Mouse (Mus musculus): ENCODE measurements around the gene Lhfp. TPM values are rescaled to one million over a fixed set of nuclear protein-coding genes. Genes with fewer than 3 reads are reported as not detected.

Gene Lhfp
- polyA plus RNA-seq (2016; fragmentation: Nextera tagmentation; extraction: Ambion mirVana): 50.8 and 65.4 TPM in 2 replicates

DNA sequence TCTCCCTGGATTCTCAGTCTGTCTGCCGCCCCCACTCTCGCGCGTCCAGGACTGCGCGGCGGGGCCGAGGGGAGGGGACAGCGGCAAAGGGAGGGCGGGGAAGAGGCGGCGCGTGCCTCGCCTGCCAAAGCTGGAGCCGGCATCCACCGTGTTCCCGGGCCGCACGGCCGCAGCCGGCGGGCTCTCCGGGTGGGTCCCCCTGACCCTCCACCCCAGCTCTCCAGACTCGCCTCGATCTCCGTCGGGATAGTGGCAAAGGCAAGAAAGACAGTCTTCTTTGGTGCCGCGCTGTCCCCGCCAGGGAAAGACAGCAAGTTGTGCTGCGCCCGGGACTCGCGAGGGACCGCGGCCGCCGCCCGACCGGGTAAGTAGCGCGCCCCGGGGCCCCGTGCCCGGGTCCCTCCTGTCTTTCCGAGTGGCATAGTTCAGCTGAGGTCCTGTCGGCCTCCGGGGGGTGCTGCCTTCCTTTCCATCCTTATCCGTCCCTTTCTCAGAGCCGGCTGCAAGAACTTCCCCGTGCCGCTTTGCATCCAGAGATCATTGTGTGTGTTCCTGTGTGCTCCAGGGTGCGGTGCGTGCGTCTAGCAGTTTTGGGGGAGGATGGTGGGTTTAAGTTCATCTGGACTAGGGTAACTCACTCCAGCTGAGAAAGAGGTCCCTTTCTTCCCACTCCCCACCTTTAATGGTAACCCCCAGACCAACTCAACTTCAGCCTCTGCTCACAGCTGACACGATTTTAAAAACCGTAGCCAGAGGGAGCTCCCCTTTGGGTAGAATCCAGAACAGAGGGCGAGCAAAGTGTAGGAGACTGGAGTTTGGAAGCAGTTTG lies at the start of gene Lhfp:
Gene Lhfp (plus strand): TSS at position 118 of the 829 bp plus-strand sequence.
- WGBS: under 1% methylated on average over 58 of the region's 58 CpGs
- Histone ChIP-seq H3K36me3 (peaks cover 7% of the 10 kb centered on the region; the same call in 1 of the 2 replicates), H3K27me3 (ENCODE audit: insufficient read depth, poor library complexity, severe bottlenecking) (no peaks in the 10 kb centered on the region), H3K4me1 (peaks cover 37% of the 10 kb centered on the region), H3K27ac (peak within 1 kb of the TSS; percentile 92), H3K9me3 (no peaks in the 10 kb centered on the region), H3K4me3 (peak within 1 kb of the TSS; percentile 83)
- DNase-seq (ENCODE audit: low spot score): peak; percentile 85

DNA sequence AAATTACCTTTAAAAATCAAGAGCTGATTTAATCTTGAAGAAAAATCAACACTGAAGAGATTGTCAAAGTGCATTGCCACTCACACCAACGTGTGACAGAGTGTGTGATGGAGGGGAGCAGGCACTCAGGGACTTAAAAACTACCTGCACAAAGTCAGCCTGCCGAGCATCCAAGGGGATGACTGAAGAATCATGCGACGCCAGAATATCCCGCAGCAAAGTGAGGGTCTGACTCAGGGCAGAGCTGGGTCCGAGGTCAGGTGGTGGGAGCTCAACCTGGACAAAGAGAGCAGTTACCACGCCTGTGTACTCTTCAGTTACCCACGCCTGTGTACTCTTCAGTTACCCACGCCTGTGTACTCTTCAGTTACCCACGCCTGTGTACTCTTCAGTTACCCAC lies 48.0 kb upstream of the Lhfp start:
- 90% methylated on average over 10 of the region's 10 CpGs for whole genome bisulfite sequencing
- Histone ChIP-seq H3K4me1 (peaks cover 4% of the 10 kb centered on the region; the same call in 1 of the 2 replicates), H3K4me3 (no peak overlapping the region), H3K9me3 (no peaks in the 10 kb centered on the region), H3K27ac (no peak overlapping the region), H3K27me3 (ENCODE audit: insufficient read depth, poor library complexity, severe bottlenecking) (no peaks in the 10 kb centered on the region), H3K36me3 (peaks cover 79% of the 10 kb centered on the region)
- DNase-seq (ENCODE audit: low spot score): peak; percentile 22

DNA sequence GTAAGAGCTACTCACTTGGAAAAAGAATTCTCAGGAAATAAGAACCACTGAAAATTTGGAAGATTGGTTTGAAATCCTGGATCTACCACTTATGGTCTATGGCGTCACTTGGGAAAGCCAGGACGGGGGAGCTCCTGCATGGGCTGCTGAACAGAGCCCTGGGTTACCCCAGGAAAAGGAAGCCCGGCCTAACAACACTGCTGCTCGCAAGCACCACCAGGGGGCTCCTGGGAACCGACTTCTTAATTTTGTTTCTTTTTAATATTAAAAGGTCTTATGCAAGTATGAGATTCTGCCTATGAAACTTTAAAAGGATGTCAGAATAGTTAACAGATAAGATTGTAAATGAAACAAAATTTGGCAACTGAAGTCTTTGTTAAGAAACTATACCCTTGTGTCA lies 46.7 kb upstream of the Lhfp start:
- H3K36me3 ChIP-seq: peaks cover 79% of the 10 kb centered on the region
- H3K27ac ChIP-seq: no peak overlapping the region
- 65% methylated on average over 5 of the region's 5 CpGs for WGBS
- no peak overlapping the region for H3K4me3 ChIP-seq
- H3K27me3 ChIP-seq (ENCODE audit: insufficient read depth, poor library complexity, severe bottlenecking): no peaks in the 10 kb centered on the region
- DNase-seq (ENCODE audit: low spot score): peak; percentile 43
- H3K4me1 ChIP-seq: peaks cover 9% of the 10 kb centered on the region
- H3K9me3 ChIP-seq: no peaks in the 10 kb centered on the region

DNA sequence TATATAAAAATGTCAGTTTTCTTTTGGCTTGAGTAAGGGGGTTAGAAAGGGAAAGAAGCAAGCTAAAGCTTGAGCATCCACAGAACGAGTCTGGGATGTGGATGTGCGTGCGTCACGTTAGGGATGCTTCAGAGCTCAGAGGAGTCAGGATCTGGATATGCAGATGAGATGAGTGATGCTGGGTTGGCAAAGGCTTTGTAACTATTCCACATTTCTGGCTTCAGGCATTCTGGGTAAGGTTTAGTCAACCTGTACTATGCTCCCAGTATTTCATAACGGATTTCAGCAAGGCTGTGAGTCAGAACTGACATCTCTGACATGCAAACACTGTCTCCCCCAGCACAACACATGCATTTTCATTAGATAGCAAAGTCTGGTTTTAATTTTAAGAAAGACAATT lies 44.7 kb upstream of the Lhfp start:
- peaks cover 83% of the 10 kb centered on the region for H3K36me3 ChIP-seq
- 89% methylated on average over 5 of the region's 5 CpGs for WGBS
- DNase-seq (ENCODE audit: low spot score): peak; percentile 55

DNA sequence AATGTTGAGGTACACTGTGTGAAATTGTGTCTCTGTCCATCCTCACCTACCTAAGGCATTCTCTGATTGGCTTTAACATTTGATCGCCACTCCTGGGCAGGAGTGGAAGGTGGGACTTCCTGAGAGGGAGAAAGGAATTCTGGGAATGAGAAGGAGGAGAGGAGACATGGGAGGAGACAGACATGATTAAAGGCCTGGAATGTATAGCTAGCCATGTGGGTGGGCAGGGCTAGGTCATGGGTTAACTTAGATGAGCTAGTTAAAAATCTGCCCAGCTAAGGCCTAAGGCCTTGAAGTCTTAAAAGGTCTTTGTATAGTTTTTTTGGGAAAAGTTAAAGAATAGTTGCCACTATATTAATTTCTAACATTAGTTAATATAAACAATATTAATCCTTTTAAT lies 43.9 kb upstream of the Lhfp start:
- H3K27ac ChIP-seq: no peak overlapping the region
- DNase-seq (ENCODE audit: low spot score): peak; percentile 28
- H3K4me3 ChIP-seq: no peak overlapping the region
- H3K27me3 ChIP-seq (ENCODE audit: insufficient read depth, poor library complexity, severe bottlenecking): no peaks in the 10 kb centered on the region
- WGBS: 68% methylated on average over 1 of the region's 1 CpGs
- no peaks in the 10 kb centered on the region for H3K9me3 ChIP-seq
- H3K4me1 ChIP-seq: peaks cover 5% of the 10 kb centered on the region; the same call in 1 of the 2 replicates
- H3K36me3 ChIP-seq: peaks cover 85% of the 10 kb centered on the region

More for the DNA sequence above, 44.7 kb upstream of the Lhfp start:
- no peak overlapping the region for H3K27ac ChIP-seq
- H3K27me3 ChIP-seq (ENCODE audit: insufficient read depth, poor library complexity, severe bottlenecking): no peaks in the 10 kb centered on the region
- H3K4me3 ChIP-seq: no peak overlapping the region
- no peaks in the 10 kb centered on the region for H3K9me3 ChIP-seq
- peaks cover 7% of the 10 kb centered on the region for H3K4me1 ChIP-seq

DNA sequence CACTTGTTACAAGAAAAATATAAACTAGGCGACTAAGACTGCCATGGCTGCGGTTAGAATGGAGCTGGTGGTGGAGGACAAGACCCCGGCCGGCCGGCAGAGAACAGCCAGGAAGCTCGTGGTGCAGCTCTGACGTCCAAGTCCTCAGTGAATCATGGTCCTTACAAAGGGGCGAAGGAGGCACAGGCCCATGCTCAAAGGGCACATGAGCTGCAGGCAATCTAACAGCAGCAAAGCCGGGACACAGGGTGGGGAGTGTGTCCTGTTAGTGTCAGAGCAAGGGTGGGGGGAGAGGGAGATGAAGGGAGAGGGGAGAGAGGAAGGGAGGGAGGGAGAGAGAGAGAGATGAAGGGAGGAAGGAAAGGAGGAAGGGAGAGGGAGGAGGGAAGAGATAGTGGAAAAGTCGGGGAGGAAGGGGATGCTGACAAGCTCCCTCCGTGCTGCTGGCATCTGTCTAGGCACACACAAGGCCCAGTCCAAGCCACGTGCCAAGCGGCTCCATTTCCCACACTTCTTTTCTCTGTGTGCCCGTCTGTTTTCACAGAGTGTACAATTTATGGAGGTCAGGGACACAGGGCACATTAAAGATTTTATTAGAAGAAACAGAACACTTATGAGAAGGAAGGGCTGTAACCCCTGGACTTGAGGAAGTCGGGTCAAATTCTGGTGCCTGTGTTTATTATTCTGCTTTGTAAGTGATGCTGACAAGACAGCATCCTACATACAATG lies 42.1 kb upstream of the Lhfp start:
- Histone ChIP-seq H3K4me1 (peaks cover 5% of the 10 kb centered on the region; the same call in 1 of the 2 replicates), H3K4me3 (no peak overlapping the region), H3K27me3 (ENCODE audit: insufficient read depth, poor library complexity, severe bottlenecking) (no peaks in the 10 kb centered on the region), H3K36me3 (peaks cover 78% of the 10 kb centered on the region), H3K27ac (0 out of 2 replicates have a peak overlapping the region, but pooled peaks have one; percentile 29), H3K9me3 (no peaks in the 10 kb centered on the region)
- DNase-seq (ENCODE audit: low spot score): no peak
- WGBS: 69% methylated on average over 15 of the region's 15 CpGs

DNA sequence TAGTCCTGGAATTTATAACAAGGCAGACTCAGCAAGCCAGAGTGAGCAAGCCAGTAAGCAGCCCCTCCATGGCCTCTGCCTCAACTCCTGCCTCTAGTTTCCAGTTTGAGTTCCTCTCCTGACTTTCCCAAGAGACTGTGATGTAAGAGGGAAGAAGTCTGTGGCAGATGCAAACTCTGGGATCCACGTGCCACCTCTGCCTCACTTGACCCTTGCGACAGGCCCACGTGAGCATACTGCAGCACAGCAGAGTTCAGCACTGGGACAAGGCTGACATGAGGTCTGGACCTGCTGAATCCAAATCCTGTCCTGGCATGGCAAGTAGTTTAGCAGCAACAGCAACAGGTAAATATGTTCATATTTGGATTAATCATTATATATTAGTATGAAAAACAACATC lies 41.3 kb upstream of the Lhfp start:
- peaks cover 71% of the 10 kb centered on the region for H3K36me3 ChIP-seq
- no peak for DNase-seq (ENCODE audit: low spot score)
- WGBS: 83% methylated on average over 3 of the region's 3 CpGs

DNA sequence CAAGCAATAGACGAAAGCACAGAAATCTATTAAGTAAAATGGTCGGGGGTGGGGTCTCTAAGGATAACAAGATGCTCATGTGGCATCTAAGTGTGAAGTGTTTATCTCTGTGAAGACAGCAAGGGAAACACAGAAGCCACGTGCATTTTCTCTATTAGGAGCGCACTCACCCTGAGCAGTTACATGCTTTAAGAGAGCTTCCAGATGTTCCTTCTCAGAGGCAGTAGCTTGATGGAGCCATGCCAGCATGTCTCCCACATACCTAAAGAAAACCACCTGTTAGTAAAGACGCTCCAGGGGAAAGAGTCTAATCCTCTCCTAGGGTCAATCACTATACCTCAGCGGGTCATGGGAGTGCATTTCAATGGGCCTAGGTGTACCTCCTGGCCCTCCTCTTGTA lies 39.3 kb upstream of the Lhfp start:
- Histone ChIP-seq H3K27me3 (ENCODE audit: insufficient read depth, poor library complexity, severe bottlenecking) (no peaks in the 10 kb centered on the region), H3K4me1 (peaks cover 5% of the 10 kb centered on the region; the same call in 1 of the 2 replicates), H3K9me3 (no peaks in the 10 kb centered on the region), H3K36me3 (peaks cover 68% of the 10 kb centered on the region), H3K27ac (no peak overlapping the region), H3K4me3 (no peak overlapping the region)
- 66% methylated on average over 6 of the region's 6 CpGs for WGBS
- no peak for DNase-seq (ENCODE audit: low spot score)

More for the DNA sequence above, 41.3 kb upstream of the Lhfp start:
- no peak overlapping the region for H3K27ac ChIP-seq
- no peaks in the 10 kb centered on the region for H3K9me3 ChIP-seq
- no peaks in the 10 kb centered on the region for H3K27me3 ChIP-seq (ENCODE audit: insufficient read depth, poor library complexity, severe bottlenecking)
- H3K4me3 ChIP-seq: no peak overlapping the region
- peaks cover 5% of the 10 kb centered on the region; the same call in 1 of the 2 replicates for H3K4me1 ChIP-seq

DNA sequence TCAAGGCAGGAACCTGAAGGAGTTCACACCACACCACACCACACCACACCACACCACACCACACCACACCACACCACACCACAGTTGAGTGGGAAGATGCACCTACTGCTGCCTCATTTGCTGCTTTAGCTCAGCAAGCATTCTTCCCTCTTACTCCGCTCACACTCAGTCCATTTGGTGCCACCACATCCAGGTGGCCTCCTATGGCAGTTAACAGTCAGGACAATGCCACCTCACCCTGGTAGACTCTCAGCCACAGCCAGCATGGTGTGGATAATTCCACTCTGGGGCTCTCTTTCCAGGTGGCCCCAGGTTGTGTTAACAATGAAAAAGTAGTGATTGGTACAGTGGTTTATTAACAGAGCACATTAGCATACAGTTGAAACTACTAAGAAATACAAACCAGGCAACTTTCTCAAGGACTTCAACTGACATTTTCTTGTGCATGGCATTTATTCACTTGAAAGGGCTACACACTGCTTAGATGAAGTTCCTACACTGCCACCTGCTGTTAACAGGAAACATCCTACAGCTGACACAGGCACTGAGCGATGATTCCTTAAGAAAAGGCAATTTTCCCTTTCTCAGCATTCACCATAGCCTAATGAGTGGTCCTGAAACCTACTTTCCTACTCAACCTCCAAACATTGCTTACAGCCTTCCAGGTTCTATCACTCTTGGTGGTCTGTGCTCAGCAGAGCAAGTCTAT lies 36.8 kb upstream of the Lhfp start:
- WGBS: 68% methylated on average over 2 of the region's 2 CpGs
- no peaks in the 10 kb centered on the region for H3K9me3 ChIP-seq
- no peaks in the 10 kb centered on the region for H3K4me1 ChIP-seq
- DNase-seq (ENCODE audit: low spot score): no peak
- H3K36me3 ChIP-seq: peaks cover 67% of the 10 kb centered on the region
- no peak overlapping the region for H3K27ac ChIP-seq
- H3K4me3 ChIP-seq: no peak overlapping the region
- H3K27me3 ChIP-seq (ENCODE audit: insufficient read depth, poor library complexity, severe bottlenecking): no peaks in the 10 kb centered on the region

DNA sequence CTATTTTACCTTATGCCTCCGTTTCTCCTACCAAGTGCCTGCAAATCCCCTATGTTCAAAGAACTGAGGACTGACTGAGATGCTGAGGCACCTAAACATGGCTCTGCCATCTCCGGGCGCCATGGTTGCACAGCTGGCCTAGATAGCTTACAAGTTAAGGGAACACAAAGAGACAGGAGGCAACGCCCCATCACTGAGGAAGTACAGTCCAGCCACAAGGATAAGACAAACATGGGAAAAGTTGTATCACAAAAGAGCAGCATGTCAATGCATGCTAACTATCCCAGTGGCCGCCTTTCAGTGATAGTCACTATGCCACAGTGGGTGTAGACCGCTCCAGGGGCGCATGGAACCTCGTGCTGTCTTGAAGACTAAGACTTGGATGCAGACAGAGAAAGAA lies 33.9 kb upstream of the Lhfp start:
- WGBS: 84% methylated on average over 8 of the region's 8 CpGs
- Histone ChIP-seq H3K4me1 (no peaks in the 10 kb centered on the region), H3K27me3 (ENCODE audit: insufficient read depth, poor library complexity, severe bottlenecking) (no peaks in the 10 kb centered on the region), H3K9me3 (no peaks in the 10 kb centered on the region), H3K36me3 (peaks cover 62% of the 10 kb centered on the region), H3K27ac (no peak overlapping the region), H3K4me3 (no peak overlapping the region)
- no peak for DNase-seq (ENCODE audit: low spot score)

DNA sequence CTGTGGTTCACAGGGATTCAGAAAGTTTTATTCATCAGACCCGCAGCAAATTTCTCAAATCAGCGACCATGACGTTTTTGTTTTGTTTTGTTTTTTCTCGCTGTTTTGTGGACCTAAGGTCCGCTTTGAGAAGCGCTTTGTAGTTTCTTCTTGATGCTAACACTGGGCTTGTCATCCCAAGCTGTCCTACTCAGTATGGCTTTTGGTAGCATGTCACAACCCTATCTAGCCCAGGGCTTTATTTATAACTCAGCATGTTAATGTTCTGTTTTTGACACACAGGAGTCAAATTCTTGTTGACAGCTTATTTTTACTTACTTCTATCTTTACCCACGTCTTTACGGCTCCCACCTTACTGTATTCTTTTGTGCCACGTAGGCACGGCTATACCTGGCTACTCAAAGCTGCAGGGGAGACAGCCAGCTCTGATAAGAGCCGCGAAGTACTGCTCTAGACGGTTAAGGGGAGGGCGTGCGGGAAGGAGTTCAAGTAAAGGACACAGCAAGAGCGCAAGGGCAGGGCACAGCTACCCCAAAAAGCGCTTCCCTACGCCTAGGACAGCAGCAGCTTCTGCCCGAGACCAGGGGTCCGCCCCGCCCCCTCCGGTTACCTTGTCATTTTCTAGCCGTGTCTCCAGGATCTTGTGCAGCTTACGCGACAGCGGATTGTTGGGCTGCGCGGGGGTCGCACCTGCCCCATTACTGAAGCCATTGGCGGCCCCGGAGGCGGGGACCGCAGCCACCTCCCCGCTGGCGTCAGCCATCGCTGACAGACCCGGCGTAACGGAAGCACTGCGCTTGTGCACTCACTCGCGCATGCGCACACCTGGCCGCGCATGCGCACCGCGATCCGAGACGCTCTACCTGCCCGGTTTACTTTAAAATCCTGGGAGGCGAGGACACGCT lies 24.6 kb upstream of the Lhfp start, which contains the start of gene Cog6:
Gene Cog6 (minus strand): TSS at position 802 of the 905 bp plus-strand sequence.
- WGBS: 6% methylated on average over 53 of the region's 53 CpGs
- Histone ChIP-seq H3K27ac (peak within 1 kb of the TSS; percentile 93), H3K9me3 (no peaks in the 10 kb centered on the region)

DNA sequence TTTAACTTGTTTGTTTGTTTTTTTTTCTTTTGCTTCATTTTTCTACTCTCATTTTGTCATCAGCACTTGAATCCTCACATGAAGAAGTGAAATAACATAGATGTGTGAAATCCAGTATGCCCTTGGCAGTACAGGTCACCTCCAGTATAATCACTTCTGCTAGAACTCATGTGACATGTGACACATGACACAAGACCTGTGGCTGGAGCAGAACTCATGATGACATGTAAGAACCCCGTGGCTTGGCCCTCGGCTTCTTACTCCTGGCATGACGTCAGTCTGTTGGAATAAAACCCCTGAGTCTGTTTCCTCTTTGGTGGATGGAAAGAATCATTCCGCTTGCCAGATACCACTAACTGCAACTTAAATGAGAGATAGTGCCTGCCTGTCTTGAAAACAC lies 14.0 kb upstream of the Lhfp start:
- DNase-seq (ENCODE audit: low spot score): no peak
- no peaks in the 10 kb centered on the region for H3K9me3 ChIP-seq
- no peak overlapping the region for H3K27ac ChIP-seq
- no peaks in the 10 kb centered on the region for H3K36me3 ChIP-seq
- H3K27me3 ChIP-seq (ENCODE audit: insufficient read depth, poor library complexity, severe bottlenecking): no peaks in the 10 kb centered on the region
- no peak overlapping the region for H3K4me3 ChIP-seq
- WGBS: 69% methylated on average over 4 of the region's 4 CpGs
- H3K4me1 ChIP-seq: peaks cover 9% of the 10 kb centered on the region

More for the DNA sequence above, 24.6 kb upstream of the Lhfp start, which contains the start of gene Cog6:
- H3K27me3 ChIP-seq (ENCODE audit: insufficient read depth, poor library complexity, severe bottlenecking): no peaks in the 10 kb centered on the region
- H3K4me1 ChIP-seq: 0 out of 2 replicates have a peak, but pooled peaks cover 5% of the 10 kb centered on the region
- H3K36me3 ChIP-seq: peaks cover 22% of the 10 kb centered on the region
- DNase-seq (ENCODE audit: low spot score): peak; percentile 94
- H3K4me3 ChIP-seq: peak within 1 kb of the TSS; percentile 73
